Mouse (Mus musculus): ENCODE results near the gene Gm5936. TPM values are rescaled to one million over a fixed set of nuclear protein-coding genes. Genes with fewer than 3 reads are reported as not detected.
"Not testable (repeated sequence)": the region's sequence is repeated elsewhere in the genome, so short reads cannot be mapped to it uniquely, and the experiment has no call there.

Gene Gm5936
- polyA plus RNA-seq (2015; fragmentation: Nextera tagmentation; extraction: Ambion mirVana): not detected in 2 replicates

GRCm38 (mm10) chrX:74836842-74837522, at the start of gene Gm5936:
Gm5936 (plus strand) TSS chrX:74837196.
- WGBS: 32% methylated on average over 2 of the region's 5 CpGs
- not testable (repeated sequence) for ATAC-seq (ENCODE audit: low read depth); H3K4me1 ChIP-seq (replicated peaks; ENCODE audit: control insufficient read depth, insufficient read depth, low read length)

GRCm38 (mm10) chrX:74856104-74856503, 19.1 kb downstream of the Gm5936 start:
- H3K4me1 ChIP-seq (replicated peaks; ENCODE audit: control insufficient read depth, insufficient read depth, low read length); H3K4me3 ChIP-seq (ENCODE audit: low read length); H3K27me3 ChIP-seq (ENCODE audit: control insufficient read depth, insufficient read depth, low read depth, low read length); H3K4me2 ChIP-seq (ENCODE audit: low read depth, low read length); H3K36me3 ChIP-seq (ENCODE audit: control insufficient read depth, insufficient read depth, low read length); ATAC-seq (ENCODE audit: low read depth); H3K27ac ChIP-seq (ENCODE audit: low read length); H3K9me3 ChIP-seq (ENCODE audit: control insufficient read depth, low read length); H3K9ac ChIP-seq (ENCODE audit: low read length): not testable (repeated sequence)
- WGBS: 79% methylated on average over 12 of the region's 12 CpGs

More at GRCm38 (mm10) chrX:74836842-74837522, at the start of gene Gm5936:
- H3K4me2 ChIP-seq (ENCODE audit: low read depth, low read length); H3K36me3 ChIP-seq (ENCODE audit: control insufficient read depth, insufficient read depth, low read length); H3K9ac ChIP-seq (ENCODE audit: low read length); H3K27me3 ChIP-seq (ENCODE audit: control insufficient read depth, insufficient read depth, low read depth, low read length); H3K9me3 ChIP-seq (ENCODE audit: control insufficient read depth, low read length); H3K27ac ChIP-seq (ENCODE audit: low read length); H3K4me3 ChIP-seq (ENCODE audit: low read length): not testable (repeated sequence)

GRCm38 (mm10) chrX:74880123-74880522, 43.1 kb downstream of the Gm5936 start:
- H3K36me3 ChIP-seq (ENCODE audit: control insufficient read depth, insufficient read depth, low read length); H3K27me3 ChIP-seq (ENCODE audit: control insufficient read depth, insufficient read depth, low read depth, low read length); H3K9ac ChIP-seq (ENCODE audit: low read length); ATAC-seq (ENCODE audit: low read depth); H3K4me2 ChIP-seq (ENCODE audit: low read depth, low read length); H3K4me1 ChIP-seq (replicated peaks; ENCODE audit: control insufficient read depth, insufficient read depth, low read length); H3K4me3 ChIP-seq (ENCODE audit: low read length); H3K9me3 ChIP-seq (ENCODE audit: control insufficient read depth, low read length); H3K27ac ChIP-seq (ENCODE audit: low read length): not testable (repeated sequence)
- WGBS: 35% methylated on average over 4 of the region's 6 CpGs

Other genes starting within 250 kb of the Gm5936 start
- gene Olfr1325, start 244.5 kb upstream of the Gm5936 start, polyA plus RNA-seq (2015; fragmentation: Nextera tagmentation; extraction: Ambion mirVana): not detected in 2 replicates
- not detected in 2 replicates for gene Gm5640, start 191.6 kb upstream of the Gm5936 start, polyA plus RNA-seq (2015; fragmentation: Nextera tagmentation; extraction: Ambion mirVana)
- not detected in 2 replicates for gene Gm6890, start 96.3 kb upstream of the Gm5936 start, polyA plus RNA-seq (2015; fragmentation: Nextera tagmentation; extraction: Ambion mirVana)
- 8.1 and 9.8 TPM in 2 replicates for gene Gab3, start 248.3 kb downstream of the Gm5936 start, polyA plus RNA-seq (2015; fragmentation: Nextera tagmentation; extraction: Ambion mirVana)

All from lung, embryonic 16.5 days (tissue).